In the genomic region with DNA sequence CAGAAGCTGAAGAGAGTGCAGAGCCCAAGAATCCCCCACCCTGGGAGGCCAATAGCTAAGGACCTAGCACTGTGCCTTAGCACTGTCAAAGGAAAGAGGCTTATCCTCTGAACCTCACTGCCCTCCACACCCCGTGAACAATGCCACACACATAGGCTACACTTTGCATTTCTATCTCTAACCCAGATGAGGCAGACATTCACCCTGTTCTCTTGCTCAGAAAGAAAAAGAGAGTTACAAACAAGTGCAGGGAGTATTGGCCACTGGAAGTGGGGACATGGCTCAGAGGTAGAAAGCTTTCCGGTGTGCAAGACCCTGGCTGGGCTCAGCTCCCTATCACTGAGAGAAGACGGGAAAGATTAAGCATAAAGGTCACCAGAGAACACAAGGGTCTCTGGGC, we compare ENCODE assay signal across 15 mouse cellular contexts. TPM values are rescaled to one million over a fixed set of nuclear protein-coding genes. Genes with fewer than 3 reads are reported as not detected.
DNase-seq lines count a peak whose midpoint lies in the region; ATAC-seq and TF ChIP-seq lines count a peak whose summit lies in the region.
"Had no signal": no experiment of that assay in that cellular context is flagged by ENCODE, and none has a peak within 500 bp of the region (broad histone marks: within the 10 kb centered on the region; RNA-seq: fewer than 3 reads in every experiment).

No protein-coding gene starts in this region.

- peak overlapping the region; percentile 65 for H3K27ac ChIP-seq in heart, embryonic 15.5 days
- H3K27ac ChIP-seq in lung, embryonic 16.5 days (ENCODE audit: low read length): peak overlapping the region; percentile 22; the same call in 1 of the 2 replicates
- peak overlapping the region; percentile 74 for H3K27ac ChIP-seq in bone marrow, adult 2 months (ENCODE audit: control insufficient read depth, insufficient read depth, low read depth, low read length, poor library complexity)
- H3K27ac ChIP-seq: forebrain, embryonic 12.5 days; macrophage had no signal

- H3K36me3 ChIP-seq in heart, embryonic 15.5 days: no peaks in the 10 kb centered on the region
- no peaks in the 10 kb centered on the region for H3K36me3 ChIP-seq in lung, embryonic 16.5 days (ENCODE audit: control insufficient read depth, insufficient read depth, low read length)
- H3K36me3 ChIP-seq: forebrain, embryonic 12.5 days had no signal

- 38% methylated on average over 3 of the region's 3 CpGs for WGBS in heart, embryonic 15.5 days
- WGBS in lung, embryonic 16.5 days: 28% methylated on average over 3 of the region's 3 CpGs
- 13% methylated on average over 3 of the region's 3 CpGs for WGBS in bone marrow, adult 2 months

- H3K4me3 ChIP-seq in heart, embryonic 15.5 days: peak overlapping the region; percentile 15
- H3K4me3 ChIP-seq in lung, embryonic 16.5 days (ENCODE audit: low read length): peak overlapping the region; percentile 22; the same call in 1 of the 2 replicates
- H3K4me3 ChIP-seq in bone marrow, adult 2 months (replicated peaks; ENCODE audit: control insufficient read depth, low read depth, low read length): peak overlapping the region; percentile 47
- H3K4me3 ChIP-seq: forebrain, embryonic 12.5 days had no signal

- no peak for ATAC-seq in heart, embryonic 15.5 days (replicated peaks; ENCODE audit: insufficient number of reproducible peaks, insufficient read depth, low FRiP score, low read depth)
- no peak for ATAC-seq in lung, embryonic 16.5 days (ENCODE audit: low read depth)

- intact Hi-C loops in heart, postnatal 14 days (cut with DNase I): no loop called here

- TF ChIP-seq CTCF in bone marrow, adult 2 months (IDR thresholded peaks at IDR 0.05; ENCODE audit: control insufficient read depth, insufficient read depth, low read length): no peak

- H3K4me1 ChIP-seq in heart, embryonic 15.5 days (replicated peaks): no peaks in the 10 kb centered on the region
- no peaks in the 10 kb centered on the region for H3K4me1 ChIP-seq in lung, embryonic 16.5 days (replicated peaks; ENCODE audit: control insufficient read depth, insufficient read depth, low read length)
- H3K4me1 ChIP-seq in bone marrow, adult 2 months (ENCODE audit: control insufficient read depth, insufficient read depth, low read length): no peaks in the 10 kb centered on the region; the same call in 1 of the 2 replicates
- H3K4me1 ChIP-seq: forebrain, embryonic 12.5 days had no signal

- H3K27me3 ChIP-seq in heart, embryonic 15.5 days: no peaks in the 10 kb centered on the region
- no peaks in the 10 kb centered on the region for H3K27me3 ChIP-seq in lung, embryonic 16.5 days (ENCODE audit: control insufficient read depth, insufficient read depth, low read depth, low read length)
- H3K27me3 ChIP-seq: forebrain, embryonic 12.5 days had no signal

- H3K9me3 ChIP-seq in heart, embryonic 15.5 days (replicated peaks): no peaks in the 10 kb centered on the region
- H3K9me3 ChIP-seq in lung, embryonic 16.5 days (ENCODE audit: control insufficient read depth, low read length): no peaks in the 10 kb centered on the region
- H3K9me3 ChIP-seq: forebrain, embryonic 12.5 days had no signal

- H3K4me2 ChIP-seq in heart, embryonic 15.5 days: peak overlapping the region; percentile 38
- peak overlapping the region; percentile 24 for H3K4me2 ChIP-seq in lung, embryonic 16.5 days (ENCODE audit: low read depth, low read length)
- H3K4me2 ChIP-seq: forebrain, embryonic 12.5 days had no signal

- H3K9ac ChIP-seq in heart, embryonic 15.5 days: no peak overlapping the region
- H3K9ac ChIP-seq in lung, embryonic 16.5 days (ENCODE audit: low read length): peak overlapping the region; percentile 43
- H3K9ac ChIP-seq: forebrain, embryonic 12.5 days had no signal

- DNase-seq in heart, postnatal 14 days: no peak
- no peak for DNase-seq in lung, postnatal 25 days (ENCODE audit: low spot score)
- DNase-seq in naive thymus-derived CD4-positive, alpha-beta T cell, adult 2 months (ENCODE audit: low read depth): peak; percentile 78
- no peak for DNase-seq in right cerebral cortex, adult 18-20 months
- no peak for DNase-seq in adrenal gland, postnatal 36 days
- DNase-seq: cerebellum, adult 8-10 months; gastrocnemius, postnatal 36 days; kidney, postnatal 25 days; thymus, postnatal 36 days had no signal

- no peak for TF ChIP-seq POLR2A in bone marrow, adult 2 months (IDR thresholded peaks at IDR 0.05; ENCODE audit: borderline replicate concordance, control insufficient read depth, low read depth, low read length)

RNA-seq across cellular contexts. Expression of gene Gimap6, which starts 1.9 kb away (rescaled TPM):
- polyA plus RNA-seq in heart, embryonic 15.5 days (2015; fragmentation: Nextera tagmentation; extraction: Ambion mirVana): 32.3 and 35.6 TPM in 2 replicates
- 10 to 100 TPM; 48.0 to 53.9 TPM for total RNA-seq in heart, postnatal 14 days (2021)
- polyA plus RNA-seq in lung, embryonic 16.5 days (2015; fragmentation: Nextera tagmentation; extraction: Ambion mirVana): 50.6 and 54.7 TPM in 2 replicates
- 45.1 and 77.9 TPM in 2 replicates for polyA plus RNA-seq in bone marrow, adult 2 months (2011; ENCODE audit: insufficient read depth, insufficient read length, low replicate concordance, missing spikeins)
- total RNA-seq in adrenal gland, postnatal 36 days (2021): 10 to 100 TPM; 55.3 to 73.5 TPM

RNA-seq across cellular contexts. Expression of gene Gm28053, which starts 12.3 kb away (rescaled TPM):
- 3.3 and 4.6 TPM in 2 replicates for polyA plus RNA-seq in heart, embryonic 15.5 days (2015; fragmentation: Nextera tagmentation; extraction: Ambion mirVana)
- total RNA-seq in heart, postnatal 14 days (2021): 1 to 10 TPM; 3.5 to 7.9 TPM
- polyA plus RNA-seq in lung, embryonic 16.5 days (2015; fragmentation: Nextera tagmentation; extraction: Ambion mirVana): 3.6 and 4.6 TPM in 2 replicates
- polyA plus RNA-seq in bone marrow, adult 2 months (2011; ENCODE audit: insufficient read depth, insufficient read length, low replicate concordance, missing spikeins): 15.2 TPM in 1 of 2 replicates, not detected in the other
- total RNA-seq in adrenal gland, postnatal 36 days (2021): 1 to 10 TPM; 2.9 to 3.3 TPM
- total RNA-seq: gastrocnemius, postnatal 36 days had no signal
- polyA plus RNA-seq: forebrain, embryonic 12.5 days; macrophage had no signal

RNA-seq across cellular contexts. Expression of gene Gimap7, which starts 12.3 kb away (rescaled TPM):
- 0.23 and 0.27 TPM in 2 replicates for polyA plus RNA-seq in heart, embryonic 15.5 days (2015; fragmentation: Nextera tagmentation; extraction: Ambion mirVana)
- total RNA-seq in heart, postnatal 14 days (2021): under 1 TPM; 0.22 to 0.24 TPM
- polyA plus RNA-seq in lung, embryonic 16.5 days (2015; fragmentation: Nextera tagmentation; extraction: Ambion mirVana): not detected in 2 replicates
- 3.6 and 5.2 TPM in 2 replicates for polyA plus RNA-seq in bone marrow, adult 2 months (2011; ENCODE audit: insufficient read depth, insufficient read length, low replicate concordance, missing spikeins)
- under 1 TPM in 1 of 2 experiments, not detected in 1; 0.53 TPM for total RNA-seq in adrenal gland, postnatal 36 days (2021)
- total RNA-seq: gastrocnemius, postnatal 36 days; left cerebral cortex, postnatal 25 days had no signal
- polyA plus RNA-seq: forebrain, embryonic 12.5 days had no signal

RNA-seq across cellular contexts. Expression of gene Gimap4, which starts 21.8 kb away (rescaled TPM):
- polyA plus RNA-seq in heart, embryonic 15.5 days (2015; fragmentation: Nextera tagmentation; extraction: Ambion mirVana): 23.5 and 27.1 TPM in 2 replicates
- total RNA-seq in heart, postnatal 14 days (2021): 10 to 100 TPM; 32.2 to 42.6 TPM
- polyA plus RNA-seq in lung, embryonic 16.5 days (2015; fragmentation: Nextera tagmentation; extraction: Ambion mirVana): 53.8 and 58.5 TPM in 2 replicates
- 20.7 and 41.0 TPM in 2 replicates for polyA plus RNA-seq in bone marrow, adult 2 months (2011; ENCODE audit: insufficient read depth, insufficient read length, low replicate concordance, missing spikeins)
- total RNA-seq in adrenal gland, postnatal 36 days (2021): 10 to 100 TPM; 41.2 to 60.8 TPM

RNA-seq across cellular contexts. Expression of gene Gimap9, which starts 30.2 kb away (rescaled TPM):
- 7.9 and 10.3 TPM in 2 replicates for polyA plus RNA-seq in heart, embryonic 15.5 days (2015; fragmentation: Nextera tagmentation; extraction: Ambion mirVana)
- 1 to 10 TPM; 4.2 to 6.4 TPM for total RNA-seq in heart, postnatal 14 days (2021)
- polyA plus RNA-seq in lung, embryonic 16.5 days (2015; fragmentation: Nextera tagmentation; extraction: Ambion mirVana): 14.2 and 14.6 TPM in 2 replicates
- polyA plus RNA-seq in bone marrow, adult 2 months (2011; ENCODE audit: insufficient read depth, insufficient read length, low replicate concordance, missing spikeins): 13.5 and 26.0 TPM in 2 replicates
- 1 to 10 TPM; 4.4 to 7.1 TPM for total RNA-seq in adrenal gland, postnatal 36 days (2021)

Comparison
In these comparisons a context has a peak if more than half of its experiments do, and no peak if none do; other contexts are left out.
1. H3K27ac ChIP-seq: peak in every context shown above with its lines; median percentile 74 in bone marrow, adult 2 months; 65 in heart, embryonic 15.5 days; 22 in lung, embryonic 16.5 days.